Mouse (Mus musculus): ENCODE data around the gene Adrb1. TPM values are rescaled to one million over a fixed set of nuclear protein-coding genes. Genes with fewer than 3 reads are reported as not detected.

Adrb1 gene
- 1.1 TPM for polyA plus RNA-seq (2014; fragmentation: Illumina TruSeq; extraction: RNeasy Lipid Tissue Mini Kit (QIAGEN cat#74804); ENCODE audit: low read depth, low replicate concordance)

GRCm38 (mm10) chr19:56721387-56722211 is at the start of gene Adrb1:
Gene Adrb1 (plus strand): TSS chr19:56722199.

Other genes with a start within 250 kb of the Adrb1 start
- 46.9 TPM for gene Dclre1a, start 174.0 kb upstream of the Adrb1 start, polyA plus RNA-seq (2014; fragmentation: Illumina TruSeq; extraction: RNeasy Lipid Tissue Mini Kit (QIAGEN cat#74804); ENCODE audit: low read depth, low replicate concordance)
- 10.8 TPM for gene Nhlrc2, start 173.9 kb upstream of the Adrb1 start, polyA plus RNA-seq (2014; fragmentation: Illumina TruSeq; extraction: RNeasy Lipid Tissue Mini Kit (QIAGEN cat#74804); ENCODE audit: low read depth, low replicate concordance)
- 52.3 TPM for gene Ccdc186, start 100.0 kb downstream of the Adrb1 start, polyA plus RNA-seq (2014; fragmentation: Illumina TruSeq; extraction: RNeasy Lipid Tissue Mini Kit (QIAGEN cat#74804); ENCODE audit: low read depth, low replicate concordance)
- not detected for gene Tdrd1, start 104.0 kb downstream of the Adrb1 start, polyA plus RNA-seq (2014; fragmentation: Illumina TruSeq; extraction: RNeasy Lipid Tissue Mini Kit (QIAGEN cat#74804); ENCODE audit: low read depth, low replicate concordance)
- 3.6 TPM for gene Vwa2, start 152.1 kb downstream of the Adrb1 start, polyA plus RNA-seq (2014; fragmentation: Illumina TruSeq; extraction: RNeasy Lipid Tissue Mini Kit (QIAGEN cat#74804); ENCODE audit: low read depth, low replicate concordance)